ENCODE assay signal across 11 mouse cellular contexts in genomic region chr4:136259916-136260315, GRCm38 (mm10). TPM values are rescaled to one million over a fixed set of nuclear protein-coding genes. Genes with fewer than 3 reads are reported as not detected.
"Had no signal": no experiment of that assay in that cellular context is flagged by ENCODE, and none has a peak within 500 bp of the region (broad histone marks: within the 10 kb centered on the region; RNA-seq: fewer than 3 reads in every experiment).

No protein-coding gene starts in this region.

- H3K9me3 ChIP-seq: limb, embryonic 10.5 days; liver, embryonic 13.5 days; lung, embryonic 15.5 days; midbrain, embryonic 15.5 days had no signal

- H3K4me2 ChIP-seq: liver, embryonic 13.5 days; lung, embryonic 15.5 days; midbrain, embryonic 11.5 days had no signal

- H3K27ac ChIP-seq: kidney, postnatal 0 days; liver, embryonic 13.5 days; macrophage; midbrain, embryonic 15.5 days had no signal

- H3K36me3 ChIP-seq: limb, embryonic 10.5 days; liver, embryonic 13.5 days; lung, embryonic 15.5 days; midbrain, embryonic 15.5 days had no signal

- H3K4me3 ChIP-seq: layer of hippocampus, adult 2 months; limb, embryonic 10.5 days; liver, embryonic 13.5 days; lung, embryonic 15.5 days; megakaryocyte, embryonic 14.5 days; midbrain, embryonic 15.5 days had no signal

- H3K9ac ChIP-seq: liver, embryonic 13.5 days; liver, postnatal 0 days; lung, embryonic 15.5 days; midbrain, embryonic 15.5 days had no signal

- H3K27me3 ChIP-seq: lung, embryonic 15.5 days; midbrain, embryonic 15.5 days had no signal

RNA-seq across cellular contexts. Expression of gene Tcea3, which starts 12.4 kb away (rescaled TPM):
- total RNA-seq: layer of hippocampus, adult 2 months had no signal
- polyA plus RNA-seq: macrophage had no signal

RNA-seq across cellular contexts. Expression of gene Asap3, which starts 53.8 kb away (rescaled TPM):
- total RNA-seq: monocyte, adult 5-6 weeks had no signal
